Mouse (Mus musculus): ENCODE data around the gene Gimap9. TPM values are rescaled to one million over a fixed set of nuclear protein-coding genes. Genes with fewer than 3 reads are reported as not detected.

Gene Gimap9
- polyA plus RNA-seq, 1 experiment from 2014 or later: 3.3 TPM

DNA sequence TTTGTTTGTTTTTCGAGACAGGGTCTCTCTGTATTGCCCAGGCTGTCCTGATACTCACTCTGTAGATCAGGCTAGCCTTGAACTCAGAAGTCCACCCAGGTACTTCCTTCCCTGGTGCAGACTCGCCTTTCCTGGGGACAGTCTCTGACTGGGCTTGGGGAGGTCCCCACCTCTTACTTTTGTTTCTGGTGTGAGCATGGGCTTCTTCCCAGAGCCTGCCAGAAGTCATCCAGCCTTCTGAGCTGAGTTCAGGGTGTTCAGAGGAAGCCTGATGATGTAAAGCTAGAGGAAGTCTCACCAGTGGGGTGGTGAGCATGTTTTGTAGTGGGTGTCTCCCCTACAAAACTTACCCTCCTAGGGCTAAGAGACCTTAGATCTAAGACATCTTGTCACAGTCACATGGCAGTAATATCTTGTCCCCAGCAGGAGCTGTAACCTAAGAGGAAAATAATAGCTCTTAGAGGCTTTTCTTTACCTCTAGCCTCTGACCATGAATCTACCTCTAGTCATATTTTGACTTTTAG lies 6.4 kb upstream of the Gimap9 start:
- Histone ChIP-seq H3K9ac (ENCODE audit: low read length) (no peak overlapping the region), H3K4me2 (ENCODE audit: low read depth, low read length, severe bottlenecking) (no peak overlapping the region), H3K27ac (ENCODE audit: low read depth, low read length) (no peak overlapping the region), H3K4me1 (replicated peaks; ENCODE audit: control insufficient read depth, insufficient read depth, low read length) (no peaks in the 10 kb centered on the region), H3K36me3 (ENCODE audit: control insufficient read depth, insufficient read depth, low read length) (no peaks in the 10 kb centered on the region), H3K27me3 (ENCODE audit: control insufficient read depth, insufficient read depth, low read length) (no peaks in the 10 kb centered on the region), H3K4me3 (ENCODE audit: low read depth, low read length) (no peak overlapping the region), H3K9me3 (ENCODE audit: control insufficient read depth, low read length) (no peaks in the 10 kb centered on the region)
- 75% methylated on average over 2 of the region's 2 CpGs for WGBS
- no peak for DNase-seq (ENCODE audit: low spot score)
- ATAC-seq (replicated peaks; ENCODE audit: low FRiP score): no peak

DNA sequence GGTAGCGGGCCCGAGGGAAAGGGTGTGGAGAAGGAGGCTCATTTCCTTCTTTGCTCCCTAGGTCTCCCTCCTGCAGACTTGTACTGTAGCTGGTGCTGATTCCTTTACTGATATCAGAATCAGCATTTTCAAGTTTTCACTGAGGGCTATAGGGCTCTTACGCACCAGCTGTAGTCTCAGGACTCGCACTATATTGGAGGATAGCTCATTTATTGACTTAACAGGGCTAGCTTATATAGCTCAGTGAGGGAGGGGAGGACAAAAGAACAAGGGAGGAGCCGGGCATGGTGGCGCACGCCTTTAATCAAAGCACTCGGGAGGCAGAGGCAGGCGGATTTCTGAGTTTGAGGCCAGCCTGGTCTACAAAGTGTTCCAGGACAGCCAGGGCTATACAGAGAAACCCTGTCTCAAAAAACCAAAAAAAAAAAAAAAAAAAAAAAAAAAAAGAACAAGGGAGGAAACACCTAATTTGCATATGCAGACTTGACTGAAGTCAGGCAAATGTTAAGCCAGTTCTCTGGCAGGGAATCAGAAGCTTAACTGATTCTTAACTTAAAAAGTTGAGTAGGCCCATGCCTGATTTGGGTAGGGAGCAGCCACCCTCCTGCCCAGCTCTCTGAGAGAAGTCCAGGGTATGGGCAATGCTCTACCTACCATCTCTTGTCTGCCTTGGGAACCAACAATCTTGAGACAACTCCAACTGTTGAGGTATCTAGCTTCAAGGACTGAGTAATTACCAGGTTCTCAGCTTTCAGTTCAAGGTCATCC lies 1.5 kb upstream of the Gimap9 start:
- Histone ChIP-seq H3K27me3 (ENCODE audit: control insufficient read depth, insufficient read depth, low read length) (no peaks in the 10 kb centered on the region), H3K36me3 (ENCODE audit: control insufficient read depth, insufficient read depth, low read length) (no peaks in the 10 kb centered on the region), H3K4me3 (ENCODE audit: low read depth, low read length) (no peak overlapping the region), H3K27ac (ENCODE audit: low read depth, low read length) (no peak overlapping the region), H3K9me3 (ENCODE audit: control insufficient read depth, low read length) (no peaks in the 10 kb centered on the region), H3K4me1 (replicated peaks; ENCODE audit: control insufficient read depth, insufficient read depth, low read length) (no peaks in the 10 kb centered on the region), H3K9ac (ENCODE audit: low read length) (no peak overlapping the region), H3K4me2 (ENCODE audit: low read depth, low read length, severe bottlenecking) (no peak overlapping the region)
- WGBS: 95% methylated on average over 9 of the region's 9 CpGs
- ATAC-seq (replicated peaks; ENCODE audit: low FRiP score) (no peak), DNase-seq (ENCODE audit: low spot score) (no peak)

DNA sequence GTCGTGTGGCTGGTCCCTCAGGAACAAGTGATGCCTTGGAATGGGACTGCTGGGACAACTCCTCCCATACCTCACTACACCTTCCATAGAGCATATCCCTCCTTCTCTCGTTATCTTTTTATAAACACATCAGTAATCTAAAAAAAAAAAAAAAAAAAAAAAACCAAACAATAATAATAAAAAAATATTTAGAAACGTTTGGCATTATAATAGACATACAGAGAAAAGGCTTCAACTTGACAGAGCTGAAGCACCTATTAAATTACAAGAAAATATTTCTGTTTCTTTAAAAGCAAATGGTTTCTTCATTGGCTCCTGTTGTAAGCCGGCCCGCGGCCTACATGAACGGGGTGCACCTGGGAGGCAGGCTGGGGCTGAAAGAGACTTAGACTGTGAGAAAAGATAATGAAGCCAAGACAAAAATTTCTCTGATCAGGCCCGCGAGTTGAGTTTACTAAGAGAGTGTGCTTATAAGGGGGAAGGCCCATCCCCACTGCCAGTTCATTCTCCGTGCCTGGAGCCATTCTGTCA lies 464 bp upstream of the Gimap9 start:
- 44% methylated on average over 10 of the region's 10 CpGs for WGBS
- no peak overlapping the region for H3K27ac ChIP-seq (ENCODE audit: low read depth, low read length)
- no peaks in the 10 kb centered on the region for H3K9me3 ChIP-seq (ENCODE audit: control insufficient read depth, low read length)
- H3K4me1 ChIP-seq (replicated peaks; ENCODE audit: control insufficient read depth, insufficient read depth, low read length): no peaks in the 10 kb centered on the region
- H3K9ac ChIP-seq (ENCODE audit: low read length): no peak overlapping the region
- H3K4me2 ChIP-seq (ENCODE audit: low read depth, low read length, severe bottlenecking): no peak overlapping the region
- no peaks in the 10 kb centered on the region for H3K27me3 ChIP-seq (ENCODE audit: control insufficient read depth, insufficient read depth, low read length)
- H3K36me3 ChIP-seq (ENCODE audit: control insufficient read depth, insufficient read depth, low read length): no peaks in the 10 kb centered on the region
- H3K4me3 ChIP-seq (ENCODE audit: low read depth, low read length): no peak overlapping the region
- ATAC-seq (replicated peaks; ENCODE audit: low FRiP score): no peak
- no peak for DNase-seq (ENCODE audit: low spot score)

DNA sequence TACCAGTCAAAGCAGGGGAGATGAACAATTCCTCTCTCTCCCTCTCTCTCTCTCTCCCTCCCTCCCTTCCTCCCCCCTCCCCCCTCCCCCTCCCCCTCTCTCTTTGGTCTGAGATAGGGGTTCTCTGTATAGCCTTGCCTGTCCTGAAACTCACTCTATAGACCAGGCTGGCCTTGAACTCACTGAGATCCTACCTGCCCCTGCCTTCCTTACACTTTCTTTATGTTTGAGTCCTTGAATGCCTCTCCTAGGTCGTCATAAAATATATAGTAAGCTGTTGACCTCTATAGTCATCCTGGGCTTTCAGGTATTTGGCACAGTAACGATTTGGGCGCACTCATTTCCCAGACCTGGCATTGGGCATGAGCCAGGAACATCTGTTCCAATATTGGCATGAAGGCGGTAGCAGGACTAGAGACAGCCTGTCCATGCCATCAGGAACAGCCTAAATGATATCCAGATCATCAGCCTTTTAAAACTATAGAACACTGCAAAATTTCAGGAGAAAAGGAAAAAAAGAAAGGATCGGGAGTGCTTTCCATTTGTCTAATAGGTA lies 1.0 kb downstream of the Gimap9 start:
- Histone ChIP-seq H3K9me3 (ENCODE audit: control insufficient read depth, low read length) (no peaks in the 10 kb centered on the region), H3K36me3 (ENCODE audit: control insufficient read depth, insufficient read depth, low read length) (no peaks in the 10 kb centered on the region), H3K27ac (ENCODE audit: low read depth, low read length) (no peak overlapping the region), H3K27me3 (ENCODE audit: control insufficient read depth, insufficient read depth, low read length) (no peaks in the 10 kb centered on the region), H3K4me3 (ENCODE audit: low read depth, low read length) (no peak overlapping the region), H3K4me1 (replicated peaks; ENCODE audit: control insufficient read depth, insufficient read depth, low read length) (no peaks in the 10 kb centered on the region), H3K4me2 (ENCODE audit: low read depth, low read length, severe bottlenecking) (no peak overlapping the region), H3K9ac (ENCODE audit: low read length) (no peak overlapping the region)
- ATAC-seq (replicated peaks; ENCODE audit: low FRiP score): no peak
- WGBS: 86% methylated on average over 5 of the region's 5 CpGs
- DNase-seq (ENCODE audit: low spot score): no peak

DNA sequence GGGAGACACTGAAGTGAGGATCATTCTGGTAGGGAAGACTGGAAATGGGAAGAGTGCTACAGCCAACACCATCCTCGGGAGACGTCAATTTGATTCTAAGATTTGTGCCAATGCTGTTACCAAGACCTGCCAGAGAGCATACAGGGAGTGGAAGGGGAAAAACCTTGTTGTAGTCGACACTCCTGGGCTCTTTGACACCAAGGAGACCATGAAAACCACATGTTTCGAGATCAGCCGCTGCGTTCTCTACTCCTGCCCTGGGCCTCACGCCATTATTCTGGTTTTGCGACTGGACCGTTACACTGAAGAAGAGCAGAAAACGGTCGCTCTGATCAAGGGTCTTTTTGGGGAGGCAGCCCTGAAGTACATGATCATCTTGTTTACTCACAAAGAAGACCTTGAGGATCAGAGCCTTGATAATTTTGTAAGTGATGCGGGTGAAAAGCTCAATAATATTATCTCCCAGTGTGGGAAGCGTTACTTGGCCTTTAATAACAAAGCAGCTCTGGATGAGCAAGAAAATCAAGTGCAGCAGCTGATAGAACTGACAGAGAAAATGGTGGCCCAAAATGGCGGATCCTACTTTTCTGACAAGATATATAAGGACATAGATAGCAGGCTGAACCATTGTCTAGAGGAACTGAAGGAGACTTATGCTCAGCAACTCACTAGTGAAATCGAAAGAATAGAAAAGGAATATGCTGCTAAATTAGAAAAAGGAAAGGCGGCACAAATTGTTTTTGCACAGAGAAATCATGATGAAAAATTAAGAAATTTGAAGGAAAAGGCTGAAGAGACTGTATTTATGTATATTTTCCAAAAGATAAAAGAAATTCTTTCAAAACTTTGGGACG lies 1.8 kb downstream of the Gimap9 start:
- Histone ChIP-seq H3K4me2 (ENCODE audit: low read depth, low read length, severe bottlenecking) (no peak overlapping the region), H3K36me3 (ENCODE audit: control insufficient read depth, insufficient read depth, low read length) (no peaks in the 10 kb centered on the region), H3K4me1 (replicated peaks; ENCODE audit: control insufficient read depth, insufficient read depth, low read length) (no peaks in the 10 kb centered on the region), H3K4me3 (ENCODE audit: low read depth, low read length) (no peak overlapping the region), H3K9ac (ENCODE audit: low read length) (no peak overlapping the region), H3K9me3 (ENCODE audit: control insufficient read depth, low read length) (no peaks in the 10 kb centered on the region), H3K27ac (ENCODE audit: low read depth, low read length) (no peak overlapping the region), H3K27me3 (ENCODE audit: control insufficient read depth, insufficient read depth, low read length) (no peaks in the 10 kb centered on the region)
- ATAC-seq (replicated peaks; ENCODE audit: low FRiP score) (no peak), DNase-seq (ENCODE audit: low spot score) (no peak)
- 93% methylated on average over 17 of the region's 17 CpGs for WGBS

DNA sequence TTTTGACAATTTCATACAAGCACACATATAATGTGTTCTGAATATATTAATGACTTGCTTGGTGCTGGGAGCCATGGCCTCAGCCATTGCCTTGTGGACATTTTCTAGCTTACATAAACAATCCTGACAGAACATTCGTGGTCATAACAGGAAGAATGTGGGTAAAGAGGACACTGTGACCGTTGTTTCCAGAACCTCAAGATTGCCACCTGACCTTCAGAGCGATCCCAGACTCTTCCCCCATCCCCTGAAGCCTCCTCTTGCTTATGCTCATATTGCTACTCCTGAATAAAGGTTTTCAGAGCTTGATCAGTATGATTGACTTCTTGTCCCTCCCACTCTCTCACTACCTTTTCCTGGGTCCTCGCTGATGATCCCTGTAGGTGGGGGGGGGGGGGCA lies 2.5 kb downstream of the Gimap9 start:
- Histone ChIP-seq H3K9ac (ENCODE audit: low read length) (no peak overlapping the region), H3K4me2 (ENCODE audit: low read depth, low read length, severe bottlenecking) (no peak overlapping the region), H3K27ac (ENCODE audit: low read depth, low read length) (no peak overlapping the region), H3K9me3 (ENCODE audit: control insufficient read depth, low read length) (no peaks in the 10 kb centered on the region), H3K4me3 (ENCODE audit: low read depth, low read length) (no peak overlapping the region), H3K27me3 (ENCODE audit: control insufficient read depth, insufficient read depth, low read length) (no peaks in the 10 kb centered on the region), H3K4me1 (replicated peaks; ENCODE audit: control insufficient read depth, insufficient read depth, low read length) (no peaks in the 10 kb centered on the region), H3K36me3 (ENCODE audit: control insufficient read depth, insufficient read depth, low read length) (no peaks in the 10 kb centered on the region)
- WGBS: 85% methylated on average over 4 of the region's 4 CpGs
- DNase-seq (ENCODE audit: low spot score) (no peak), ATAC-seq (replicated peaks; ENCODE audit: low FRiP score) (no peak)

DNA sequence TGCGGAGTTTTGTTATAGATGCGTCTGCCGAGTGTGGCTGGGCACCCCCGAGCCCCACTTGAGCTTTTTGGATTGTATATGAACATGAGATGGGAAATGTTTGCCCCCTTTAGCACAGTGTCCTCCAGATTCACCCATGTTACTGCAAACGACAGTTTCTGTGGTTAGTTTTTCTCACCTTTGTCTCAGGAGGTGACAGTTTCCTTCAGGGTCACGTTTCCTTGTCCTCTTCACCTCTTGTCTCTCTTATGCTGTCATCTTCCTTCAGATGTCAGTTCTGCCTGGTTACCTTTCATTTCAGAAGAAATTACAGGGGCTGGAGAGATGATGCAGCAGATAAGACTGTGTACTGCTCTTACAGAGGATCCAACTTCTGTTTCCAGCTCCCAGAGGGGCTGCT lies 3.8 kb downstream of the Gimap9 start:
- no peak overlapping the region for H3K27ac ChIP-seq (ENCODE audit: low read depth, low read length)
- DNase-seq (ENCODE audit: low spot score) (no peak), ATAC-seq (replicated peaks; ENCODE audit: low FRiP score) (no peak)
- H3K36me3 ChIP-seq (ENCODE audit: control insufficient read depth, insufficient read depth, low read length): no peaks in the 10 kb centered on the region
- H3K9ac ChIP-seq (ENCODE audit: low read length): no peak overlapping the region
- no peak overlapping the region for H3K4me2 ChIP-seq (ENCODE audit: low read depth, low read length, severe bottlenecking)
- H3K4me1 ChIP-seq (replicated peaks; ENCODE audit: control insufficient read depth, insufficient read depth, low read length): no peaks in the 10 kb centered on the region
- H3K9me3 ChIP-seq (ENCODE audit: control insufficient read depth, low read length): no peaks in the 10 kb centered on the region
- H3K27me3 ChIP-seq (ENCODE audit: control insufficient read depth, insufficient read depth, low read length): no peaks in the 10 kb centered on the region
- H3K4me3 ChIP-seq (ENCODE audit: low read depth, low read length): no peak overlapping the region
- 90% methylated on average over 6 of the region's 6 CpGs for WGBS

DNA sequence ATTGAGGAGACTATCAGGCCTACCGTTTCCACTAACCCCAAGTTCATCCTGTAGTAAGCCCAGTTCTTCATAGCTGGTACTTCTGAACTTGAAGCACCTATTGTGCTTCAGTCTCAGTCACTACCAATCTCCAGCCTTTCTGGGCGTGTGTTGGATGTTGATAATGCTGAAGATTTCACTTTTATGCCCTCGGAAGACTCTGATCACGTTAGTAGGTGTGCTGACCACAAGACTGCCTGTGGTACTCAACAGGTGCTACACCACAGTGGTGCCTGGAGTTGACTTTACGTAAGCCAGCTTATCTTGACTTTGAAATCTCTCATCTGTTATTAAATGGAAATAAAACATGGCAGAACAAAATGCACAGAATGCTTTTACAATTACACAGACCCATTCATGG lies 4.5 kb downstream of the Gimap9 start:
- no peaks in the 10 kb centered on the region for H3K27me3 ChIP-seq (ENCODE audit: control insufficient read depth, insufficient read depth, low read length)
- no peaks in the 10 kb centered on the region for H3K36me3 ChIP-seq (ENCODE audit: control insufficient read depth, insufficient read depth, low read length)
- 82% methylated on average over 5 of the region's 5 CpGs for WGBS
- no peak overlapping the region for H3K4me2 ChIP-seq (ENCODE audit: low read depth, low read length, severe bottlenecking)
- H3K9me3 ChIP-seq (ENCODE audit: control insufficient read depth, low read length): no peaks in the 10 kb centered on the region
- ATAC-seq (replicated peaks; ENCODE audit: low FRiP score): no peak
- no peak overlapping the region for H3K9ac ChIP-seq (ENCODE audit: low read length)
- no peak overlapping the region for H3K27ac ChIP-seq (ENCODE audit: low read depth, low read length)
- H3K4me3 ChIP-seq (ENCODE audit: low read depth, low read length): no peak overlapping the region
- DNase-seq (ENCODE audit: low spot score): no peak
- H3K4me1 ChIP-seq (replicated peaks; ENCODE audit: control insufficient read depth, insufficient read depth, low read length): no peaks in the 10 kb centered on the region

Data from forebrain, embryonic 11.5 days (tissue).